In genomic region chr11:71897141-71897540, GRCm38 (mm10) we compare ENCODE assay signal across 17 mouse cellular contexts.
"Had no signal": no experiment of that assay in that cellular context is flagged by ENCODE, and none has a peak within 500 bp of the region (broad histone marks: within the 10 kb centered on the region; RNA-seq: fewer than 3 reads in every experiment).

No protein-coding gene starts in this region.

- DNase-seq: gastrocnemius, adult 2 months; gastrocnemius, postnatal 10 days; gastrocnemius, postnatal 25 days; heart, postnatal 10 days; heart, postnatal 4 days; kidney, adult 18-20 months; kidney, adult 8-10 months; kidney, postnatal 10 days; kidney, postnatal 25 days; kidney, postnatal 4 days; liver; liver, embryonic 13.5 days; liver, postnatal 0 days had no signal

- ATAC-seq: hindbrain, embryonic 16.5 days; inflammation-experienced regulatory T-cells, adult 6 months; intestine, embryonic 15.5 days; intestine, postnatal 0 days; liver, postnatal 0 days had no signal
